Mouse (Mus musculus) testis, adult 2 months (tissue): ENCODE measurements around the gene Icos.

Source experiments
- CTCF ChIP-seq: fragments of 200-500 bp; IDR thresholded peaks from 2 replicates; pipeline ENCODE4 v1.5.1; 2012; ENCODE audit warnings: low read depth, mild to moderate bottlenecking, inconsistent platforms, low read length, moderate library complexity; ENCODE audit not compliant: control insufficient read depth, insufficient read depth, insufficient replicate concordance
- POLR2A ChIP-seq: fragments of 200-500 bp; IDR thresholded peaks from 2 replicates; pipeline ENCODE4 v1.6.1; 2012; ENCODE audit warnings: low read depth, mild to moderate bottlenecking, inconsistent platforms, low read length, moderate library complexity; ENCODE audit not compliant: control insufficient read depth

DNA sequence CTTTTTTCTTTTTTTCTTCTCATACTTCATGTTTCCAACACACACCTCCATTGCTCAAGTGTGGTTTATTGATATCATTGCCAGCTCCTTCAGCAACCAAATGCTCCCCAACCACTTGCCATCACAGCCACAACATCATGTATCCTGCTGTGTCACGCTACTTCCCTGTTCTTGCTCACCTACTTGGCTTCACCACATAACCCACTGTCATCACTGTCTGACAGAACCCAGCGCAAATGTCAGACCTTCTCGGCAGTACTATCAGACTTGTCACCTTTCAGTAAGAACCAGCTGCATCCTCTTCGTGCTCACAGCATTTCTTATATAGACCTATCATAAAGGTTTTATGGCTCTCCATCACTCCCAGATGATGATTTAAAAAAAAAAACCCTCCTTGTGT lies 61.6 kb downstream of the Icos start:
- TF ChIP-seq POLR2A (no peak), CTCF (no peak)
